Mouse (Mus musculus) stomach, embryonic 14.5 days (tissue): ENCODE measurements around the gene Adam11. TPM values are rescaled to one million over a fixed set of nuclear protein-coding genes. Genes with fewer than 3 reads are reported as not detected.

Source experiments
- ATAC-seq: fragments of 200-750 bp; cut with Nextera tagmentation; 2 replicates; pipeline ENCODE4 v1.8.0; 2017; ENCODE audit warnings: low read depth, moderate TSS enrichment; ENCODE audit not compliant: insufficient number of reproducible peaks, insufficient read depth, low FRiP score
- H3K27ac ChIP-seq: fragments of 300-500 bp; sonication (generic); 2 replicates; pipeline ENCODE4 v1.5.1; 2014; ENCODE audit warnings: mild to moderate bottlenecking, low read length, moderate library complexity, mixed read lengths
- H3K27me3 ChIP-seq: fragments of 300-500 bp; sonication (generic); 2 replicates; pipeline ENCODE4 v1.6.1; 2014; ENCODE audit warnings: low read length, control low read depth, mixed read lengths; ENCODE audit not compliant: control insufficient read depth, insufficient read depth
- H3K36me3 ChIP-seq: fragments of 300-500 bp; sonication (generic); 2 replicates; pipeline ENCODE4 v1.6.1; 2014; ENCODE audit warnings: mild to moderate bottlenecking, control low read depth, low read length, moderate library complexity, mixed read lengths; ENCODE audit not compliant: control insufficient read depth, insufficient read depth
- H3K4me1 ChIP-seq: fragments of 300-500 bp; sonication (generic); 2 replicates; pipeline ENCODE4 v1.6.1; 2014; ENCODE audit warnings: low read length, control low read depth, mixed read lengths; ENCODE audit not compliant: control insufficient read depth, insufficient read depth
- H3K4me2 ChIP-seq: fragments of 300-500 bp; sonication (generic); replicated peaks from 2 replicates; pipeline ENCODE4 v1.6.1; 2014; ENCODE audit warnings: low read depth, low read length, control low read depth
- H3K4me3 ChIP-seq: fragments of 300-500 bp; sonication (generic); 2 replicates; pipeline ENCODE4 v1.5.1; 2014; ENCODE audit warnings: low read depth, low read length, control low read depth
- H3K9ac ChIP-seq: fragments of 300-500 bp; sonication (generic); replicated peaks from 2 replicates; pipeline ENCODE4 v1.6.1; 2014; ENCODE audit warnings: low read depth, mild to moderate bottlenecking, control low read depth, low read length, moderate library complexity, mixed read lengths
- H3K9me3 ChIP-seq: fragments of 300-500 bp; sonication (generic); 2 replicates; pipeline ENCODE4 v1.6.1; 2016; ENCODE audit warnings: low read depth, low read length, control low read depth; ENCODE audit not compliant: control insufficient read depth
- WGBS: fragments of 180-500 bp; shearing (Covaris S2); extraction: QIAGEN DNeasy Blood & Tissue Kit; methylation state at CpG from one replicate; pipeline ENCODE4 v1.1.7; 2014; 5-methylcytosine and 5-hydroxymethylcytosine counted together
- polyA plus RNA-seq: library from polyadenylated mRNA; unstranded; fragments of >200 nt; fragmentation: Nextera tagmentation; extraction: Ambion mirVana; gene quantifications from 2 replicates; pipeline ENCODE4 v1.2.1, GENCODE M21; 2014

The Adam11 gene
- polyA plus RNA-seq, 1 experiment from 2014 or later, result 5.5 TPM

GRCm38 (mm10) chr11:102791682-102792445 is 30.6 kb downstream of the Adam11 start:
- H3K27me3 ChIP-seq, result no peaks in the 10 kb centered on the region
- no peak overlapping the region for H3K4me3 ChIP-seq
- no peak overlapping the region for H3K4me2 ChIP-seq
- 50% methylated on average over 14 of the region's 14 CpGs for WGBS
- 0 out of 2 replicates have a peak, but pooled peaks cover 8% of the 10 kb centered on the region for H3K4me1 ChIP-seq
- H3K9ac ChIP-seq, result no peak overlapping the region
- no peaks in the 10 kb centered on the region; the same call in 1 of the 2 replicates for H3K36me3 ChIP-seq
- ATAC-seq, result no peak
- no peak overlapping the region for H3K27ac ChIP-seq
- no peaks in the 10 kb centered on the region for H3K9me3 ChIP-seq

GRCm38 (mm10) chr11:102794157-102794556 is 32.9 kb downstream of the Adam11 start:
- H3K9me3 ChIP-seq, result no peaks in the 10 kb centered on the region
- H3K4me2 ChIP-seq, result no peak overlapping the region
- 45% methylated on average over 8 of the region's 8 CpGs for WGBS
- no peak for ATAC-seq
- peaks cover 7% of the 10 kb centered on the region for H3K36me3 ChIP-seq
- H3K4me1 ChIP-seq, result 0 out of 2 replicates have a peak, but pooled peaks cover 8% of the 10 kb centered on the region
- H3K27ac ChIP-seq, result 0 out of 2 replicates have a peak overlapping the region, but pooled peaks have one; percentile 35
- no peak overlapping the region for H3K9ac ChIP-seq
- H3K4me3 ChIP-seq, result no peak overlapping the region
- H3K27me3 ChIP-seq, result no peaks in the 10 kb centered on the region

- no peaks in the 10 kb centered on the region for H3K27me3 ChIP-seq
- no peak overlapping the region for H3K4me3 ChIP-seq
- WGBS, result 74% methylated on average over 5 of the region's 5 CpGs
- H3K4me1 ChIP-seq, result peaks cover 2% of the 10 kb centered on the region; the same call in 1 of the 2 replicates
- no peaks in the 10 kb centered on the region for H3K9me3 ChIP-seq
- no peak for ATAC-seq
- H3K4me2 ChIP-seq, result no peak overlapping the region
- H3K27ac ChIP-seq, result no peak overlapping the region
- H3K36me3 ChIP-seq, result peaks cover 32% of the 10 kb centered on the region
- no peak overlapping the region for H3K9ac ChIP-seq
These were observed 42.2 kb downstream of the Adam11 start for GRCm38 (mm10) chr11:102803453-102803852.

GRCm38 (mm10) chr11:102808246-102808645 is 47.0 kb downstream of the Adam11 start:
- peaks cover 11% of the 10 kb centered on the region for H3K36me3 ChIP-seq
- no peaks in the 10 kb centered on the region for H3K9me3 ChIP-seq
- H3K4me1 ChIP-seq, result peaks cover 4% of the 10 kb centered on the region; the same call in 1 of the 2 replicates
- no peak overlapping the region for H3K4me2 ChIP-seq
- no peaks in the 10 kb centered on the region for H3K27me3 ChIP-seq
- no peak for ATAC-seq
- H3K9ac ChIP-seq, result no peak overlapping the region
- H3K4me3 ChIP-seq, result no peak overlapping the region
- H3K27ac ChIP-seq, result no peak overlapping the region
- 58% methylated on average over 5 of the region's 5 CpGs for WGBS

- H3K4me2 ChIP-seq, result no peak overlapping the region
- H3K27ac ChIP-seq, result no peak overlapping the region
- no peaks in the 10 kb centered on the region for H3K9me3 ChIP-seq
- H3K27me3 ChIP-seq, result no peaks in the 10 kb centered on the region
- no peak for ATAC-seq
- no peak overlapping the region for H3K9ac ChIP-seq
- H3K4me3 ChIP-seq, result no peak overlapping the region
- peaks cover 3% of the 10 kb centered on the region; the same call in 1 of the 2 replicates for H3K36me3 ChIP-seq
- peaks cover 6% of the 10 kb centered on the region; the same call in 1 of the 2 replicates for H3K4me1 ChIP-seq
- 53% methylated on average over 4 of the region's 4 CpGs for WGBS
These were observed 49.7 kb downstream of the Adam11 start for GRCm38 (mm10) chr11:102810721-102811485.

- Histone ChIP-seq H3K36me3 (peaks cover 3% of the 10 kb centered on the region; the same call in 1 of the 2 replicates), H3K27me3 (no peaks in the 10 kb centered on the region), H3K9ac (no peak overlapping the region), H3K4me3 (no peak overlapping the region), H3K27ac (no peak overlapping the region), H3K9me3 (no peaks in the 10 kb centered on the region), H3K4me2 (no peak overlapping the region), H3K4me1 (peaks cover 13% of the 10 kb centered on the region)
- no peak for ATAC-seq
These were observed 53.6 kb downstream of the Adam11 start for GRCm38 (mm10) chr11:102814881-102815280.

GRCm38 (mm10) chr11:102818121-102819020 is 57.1 kb downstream of the Adam11 start:
- Histone ChIP-seq H3K36me3 (no peaks in the 10 kb centered on the region), H3K4me1 (peaks cover 13% of the 10 kb centered on the region), H3K9me3 (no peaks in the 10 kb centered on the region), H3K27me3 (no peaks in the 10 kb centered on the region), H3K9ac (peak overlapping the region; percentile 98), H3K27ac (peak overlapping the region; percentile 99), H3K4me2 (peak overlapping the region; percentile 44), H3K4me3 (peak overlapping the region; percentile 87)
- peak; percentile 30 for ATAC-seq
- under 1% methylated on average over 78 of the region's 92 CpGs for WGBS
